Mouse (Mus musculus) midbrain, embryonic 13.5 days (tissue): ENCODE measurements around the gene Stpg4. TPM values are rescaled to one million over a fixed set of nuclear protein-coding genes. Genes with fewer than 3 reads are reported as not detected.
A peak's percentile ranks its signal among the peaks of the same experiment; 100 is the strongest.

Source experiments
- ATAC-seq: fragments of 200-750 bp; cut with Nextera tagmentation; 2 replicates; pipeline ENCODE4 v1.8.0; 2017; ENCODE audit warnings: mild to moderate bottlenecking, moderate TSS enrichment, moderate library complexity
- H3K27ac ChIP-seq: fragments of 300-500 bp; sonication (generic); 2 replicates; pipeline ENCODE4 v1.5.1; 2015; ENCODE audit warnings: inconsistent platforms, mild to moderate bottlenecking, moderate library complexity
- H3K27me3 ChIP-seq: fragments of 300-500 bp; sonication (generic); 2 replicates; pipeline ENCODE4 v1.6.1; 2015; ENCODE audit warnings: mild to moderate bottlenecking, inconsistent platforms
- H3K36me3 ChIP-seq: fragments of 300-500 bp; sonication (generic); 2 replicates; pipeline ENCODE4 v1.6.1; 2015; ENCODE audit warnings: mild to moderate bottlenecking, inconsistent platforms
- H3K4me1 ChIP-seq: fragments of 300-500 bp; sonication (generic); replicated peaks from 2 replicates; pipeline ENCODE4 v1.6.1; 2015; ENCODE audit warnings: inconsistent platforms
- H3K4me2 ChIP-seq: fragments of 300-500 bp; sonication (generic); replicated peaks from 2 replicates; pipeline ENCODE4 v1.6.1; 2015; ENCODE audit warnings: moderate library complexity, mild to moderate bottlenecking, inconsistent platforms
- H3K4me3 ChIP-seq: fragments of 300-500 bp; sonication (generic); replicated peaks from 2 replicates; pipeline ENCODE4 v1.5.1; 2015; ENCODE audit warnings: mild to moderate bottlenecking, inconsistent platforms
- H3K9ac ChIP-seq: fragments of 300-500 bp; sonication (generic); replicated peaks from 2 replicates; pipeline ENCODE4 v1.6.1; 2015; ENCODE audit warnings: mild to moderate bottlenecking, inconsistent platforms
- H3K9me3 ChIP-seq: fragments of 300-500 bp; sonication (generic); 2 replicates; pipeline ENCODE4 v1.6.1; 2016; ENCODE audit warnings: mild to moderate bottlenecking, inconsistent platforms
- WGBS: fragments of 180-500 bp; shearing (Covaris S2); methylation state at CpG from one replicate; pipeline ENCODE4 v1.1.7; 2015; 5-methylcytosine and 5-hydroxymethylcytosine counted together
- polyA plus RNA-seq: library from polyadenylated mRNA; unstranded; fragments of >200 nt; fragmentation: Nextera tagmentation; extraction: Ambion mirVana; gene quantifications from 2 replicates; pipeline ENCODE4 v1.2.1, GENCODE M21; 2015

Stpg4 gene
- polyA plus RNA-seq, 1 experiment from 2014 or later, result not detected

GRCm38 (mm10) chr17:87375941-87376511 is 51.5 kb downstream of the Stpg4 start:
- H3K4me2 ChIP-seq, result no peak overlapping the region
- 69% methylated on average over 10 of the region's 10 CpGs for WGBS
- no peak overlapping the region for H3K4me3 ChIP-seq
- H3K27me3 ChIP-seq, result no peaks in the 10 kb centered on the region
- H3K36me3 ChIP-seq, result no peaks in the 10 kb centered on the region
- ATAC-seq, result no peak
- no peak overlapping the region for H3K27ac ChIP-seq
- H3K4me1 ChIP-seq, result peaks cover 56% of the 10 kb centered on the region
- no peak overlapping the region for H3K9ac ChIP-seq
- H3K9me3 ChIP-seq, result no peaks in the 10 kb centered on the region

GRCm38 (mm10) chr17:87373327-87373726 is 54.2 kb downstream of the Stpg4 start:
- Histone ChIP-seq H3K4me2 (no peak overlapping the region), H3K9me3 (no peaks in the 10 kb centered on the region), H3K4me1 (peaks cover 58% of the 10 kb centered on the region), H3K36me3 (no peaks in the 10 kb centered on the region), H3K9ac (no peak overlapping the region), H3K4me3 (no peak overlapping the region), H3K27ac (no peak overlapping the region), H3K27me3 (no peaks in the 10 kb centered on the region)
- no peak for ATAC-seq
- WGBS, result 90% methylated on average over 9 of the region's 9 CpGs

- Histone ChIP-seq H3K27ac (peak overlapping the region; percentile 55), H3K4me1 (peaks cover 56% of the 10 kb centered on the region), H3K4me2 (no peak overlapping the region), H3K27me3 (no peaks in the 10 kb centered on the region), H3K9me3 (no peaks in the 10 kb centered on the region), H3K36me3 (no peaks in the 10 kb centered on the region), H3K9ac (no peak overlapping the region), H3K4me3 (no peak overlapping the region)
- 66% methylated on average over 7 of the region's 7 CpGs for WGBS
- no peak for ATAC-seq
These were observed 55.4 kb downstream of the Stpg4 start for GRCm38 (mm10) chr17:87372189-87372588.

DNA sequence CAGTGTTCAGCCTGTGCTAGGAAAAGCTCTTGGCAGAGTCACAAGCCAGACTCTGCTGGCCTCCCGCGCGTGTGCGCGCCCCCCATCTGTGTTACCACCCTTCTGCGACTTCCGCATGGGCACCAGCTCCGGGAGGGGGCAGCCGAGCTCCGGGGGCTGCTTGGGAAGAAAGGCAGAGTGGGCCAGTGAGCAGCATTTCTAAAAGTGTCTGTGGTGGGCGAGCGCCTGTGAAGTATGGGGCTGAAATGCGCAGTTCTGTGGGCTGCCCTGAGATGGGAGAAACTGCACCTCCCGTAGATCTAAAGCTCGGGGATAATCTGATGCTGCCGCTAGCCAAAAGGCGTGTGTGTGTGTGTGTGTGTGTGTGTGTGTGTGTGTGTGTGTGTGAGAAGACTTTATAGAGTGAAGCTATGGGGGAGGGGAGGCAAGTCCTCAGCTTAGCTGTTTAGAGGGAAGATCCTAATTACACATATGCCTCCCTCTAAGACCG is 58.2 kb downstream of the Stpg4 start:
- no peak overlapping the region for H3K4me2 ChIP-seq
- no peaks in the 10 kb centered on the region for H3K27me3 ChIP-seq
- no peak overlapping the region for H3K4me3 ChIP-seq
- ATAC-seq, result peak; percentile 17; the same call in 1 of the 2 replicates
- H3K9ac ChIP-seq, result 0 out of 2 replicates have a peak overlapping the region, but pooled peaks have one; percentile 41
- peaks cover 59% of the 10 kb centered on the region for H3K4me1 ChIP-seq
- WGBS, result 61% methylated on average over 18 of the region's 18 CpGs
- no peaks in the 10 kb centered on the region for H3K36me3 ChIP-seq
- H3K27ac ChIP-seq, result no peak overlapping the region
- H3K9me3 ChIP-seq, result no peaks in the 10 kb centered on the region

GRCm38 (mm10) chr17:87368481-87368880 is 59.1 kb downstream of the Stpg4 start:
- ATAC-seq, result no peak
- Histone ChIP-seq H3K4me3 (no peak overlapping the region), H3K27me3 (no peaks in the 10 kb centered on the region), H3K9ac (no peak overlapping the region), H3K27ac (no peak overlapping the region), H3K9me3 (no peaks in the 10 kb centered on the region), H3K4me2 (no peak overlapping the region), H3K4me1 (peaks cover 59% of the 10 kb centered on the region), H3K36me3 (no peaks in the 10 kb centered on the region)
- WGBS, result 93% methylated on average over 10 of the region's 10 CpGs

- Histone ChIP-seq H3K4me3 (no peak overlapping the region), H3K27ac (no peak overlapping the region), H3K27me3 (no peaks in the 10 kb centered on the region), H3K4me2 (no peak overlapping the region), H3K36me3 (no peaks in the 10 kb centered on the region), H3K9ac (no peak overlapping the region), H3K4me1 (peaks cover 56% of the 10 kb centered on the region), H3K9me3 (no peaks in the 10 kb centered on the region)
- ATAC-seq, result peak; percentile 21; the same call in 1 of the 2 replicates
- 54% methylated on average over 3 of the region's 3 CpGs for WGBS
These were observed 59.9 kb downstream of the Stpg4 start for GRCm38 (mm10) chr17:87367640-87368039.

DNA sequence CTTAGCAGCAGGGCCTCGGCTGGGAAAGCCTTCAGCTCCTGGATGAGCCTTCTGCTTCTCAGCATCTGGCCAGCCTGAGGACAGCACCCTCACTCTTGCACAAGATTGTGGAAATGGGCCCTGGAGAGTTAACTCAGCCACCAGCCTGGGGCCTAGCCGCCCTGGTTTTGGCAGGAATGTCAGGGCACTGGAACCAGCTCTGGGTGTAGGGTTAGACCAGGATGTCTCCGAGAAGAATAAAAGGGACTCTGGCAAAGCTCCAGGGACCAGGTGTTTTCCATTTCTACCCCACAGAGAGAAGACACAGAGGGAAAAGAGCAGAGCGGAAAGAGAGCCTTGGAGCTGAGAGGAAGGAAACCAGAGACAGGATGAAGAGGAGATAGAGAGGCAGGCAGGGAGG is 60.3 kb downstream of the Stpg4 start:
- H3K27me3 ChIP-seq, result no peaks in the 10 kb centered on the region
- H3K4me2 ChIP-seq, result no peak overlapping the region
- H3K9ac ChIP-seq, result no peak overlapping the region
- H3K4me1 ChIP-seq, result peaks cover 52% of the 10 kb centered on the region
- 43% methylated on average over 4 of the region's 4 CpGs for WGBS
- H3K27ac ChIP-seq, result no peak overlapping the region; the same call in 1 of the 2 replicates
- no peak overlapping the region for H3K4me3 ChIP-seq
- H3K9me3 ChIP-seq, result no peaks in the 10 kb centered on the region
- ATAC-seq, result no peak
- H3K36me3 ChIP-seq, result no peaks in the 10 kb centered on the region

GRCm38 (mm10) chr17:87366520-87366919 is 61.0 kb downstream of the Stpg4 start:
- Histone ChIP-seq H3K27ac (no peak overlapping the region), H3K4me1 (peaks cover 46% of the 10 kb centered on the region), H3K36me3 (no peaks in the 10 kb centered on the region), H3K9ac (no peak overlapping the region; the same call in 1 of the 2 replicates), H3K27me3 (no peaks in the 10 kb centered on the region), H3K4me2 (no peak overlapping the region), H3K9me3 (no peaks in the 10 kb centered on the region), H3K4me3 (no peak overlapping the region)
- WGBS, result 17% methylated on average over 2 of the region's 2 CpGs
- no peak for ATAC-seq

DNA sequence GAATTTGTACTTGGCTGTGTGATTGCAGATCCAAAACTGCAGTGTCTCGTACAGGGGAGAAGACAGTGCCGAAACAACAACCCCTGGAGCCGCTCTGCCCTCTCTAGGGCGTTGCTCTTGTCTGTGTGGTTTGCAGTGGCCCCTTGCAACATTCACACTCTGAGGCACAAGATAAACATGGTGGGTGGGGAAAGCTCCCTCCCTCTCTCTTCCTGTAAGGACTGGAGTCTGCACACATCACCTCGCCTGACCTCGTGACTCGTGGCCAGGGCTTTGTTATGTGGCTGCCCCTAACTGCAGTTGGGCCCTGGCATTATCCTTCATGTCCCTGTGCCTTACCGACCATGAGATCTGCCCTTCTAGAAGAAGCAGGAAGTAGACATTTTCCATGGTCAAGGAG is 62.3 kb downstream of the Stpg4 start:
- no peak for ATAC-seq
- WGBS, result 75% methylated on average over 8 of the region's 8 CpGs

DNA sequence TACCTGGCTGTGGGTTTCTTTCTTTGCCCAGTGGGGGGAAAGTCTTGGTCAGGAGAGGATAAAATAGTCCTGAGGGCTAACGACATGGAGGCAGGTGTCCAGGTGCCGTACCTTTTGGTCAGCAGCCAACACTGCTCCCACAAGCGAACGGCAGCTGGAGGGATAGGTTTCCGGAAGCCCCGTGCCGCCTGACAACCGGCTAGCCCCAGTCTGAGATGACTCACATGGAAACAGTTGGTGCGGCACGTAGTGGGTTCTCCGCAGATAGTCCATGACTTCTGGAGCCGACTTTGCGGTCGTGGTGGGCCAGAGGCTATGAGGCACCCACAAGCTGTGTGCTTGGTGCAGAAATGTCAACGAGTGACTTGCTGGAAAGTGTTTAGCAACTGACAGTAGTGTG is 63.4 kb downstream of the Stpg4 start:
- no peak overlapping the region for H3K4me3 ChIP-seq
- 94% methylated on average over 15 of the region's 15 CpGs for WGBS
- no peaks in the 10 kb centered on the region for H3K36me3 ChIP-seq
- H3K4me2 ChIP-seq, result no peak overlapping the region
- no peak for ATAC-seq
- H3K9ac ChIP-seq, result no peak overlapping the region
- peaks cover 38% of the 10 kb centered on the region for H3K4me1 ChIP-seq
- no peaks in the 10 kb centered on the region for H3K27me3 ChIP-seq
- H3K9me3 ChIP-seq, result no peaks in the 10 kb centered on the region
- H3K27ac ChIP-seq, result no peak overlapping the region

More for the DNA sequence above, 62.3 kb downstream of the Stpg4 start:
- H3K27ac ChIP-seq, result no peak overlapping the region
- H3K36me3 ChIP-seq, result no peaks in the 10 kb centered on the region
- no peak overlapping the region for H3K4me3 ChIP-seq
- H3K9ac ChIP-seq, result no peak overlapping the region
- no peak overlapping the region for H3K4me2 ChIP-seq
- peaks cover 50% of the 10 kb centered on the region for H3K4me1 ChIP-seq
- no peaks in the 10 kb centered on the region for H3K27me3 ChIP-seq
- no peaks in the 10 kb centered on the region for H3K9me3 ChIP-seq

GRCm38 (mm10) chr17:87361132-87361531 is 66.4 kb downstream of the Stpg4 start:
- H3K9me3 ChIP-seq, result no peaks in the 10 kb centered on the region
- H3K4me2 ChIP-seq, result no peak overlapping the region
- WGBS, result 28% methylated on average over 3 of the region's 3 CpGs
- no peak overlapping the region for H3K27ac ChIP-seq
- H3K27me3 ChIP-seq, result no peaks in the 10 kb centered on the region
- no peak for ATAC-seq
- no peak overlapping the region for H3K9ac ChIP-seq
- no peak overlapping the region for H3K4me3 ChIP-seq
- peaks cover 10% of the 10 kb centered on the region for H3K4me1 ChIP-seq
- no peaks in the 10 kb centered on the region for H3K36me3 ChIP-seq

GRCm38 (mm10) chr17:87357506-87357905 is 70.0 kb downstream of the Stpg4 start:
- Histone ChIP-seq H3K27me3 (no peaks in the 10 kb centered on the region), H3K4me1 (peaks cover 24% of the 10 kb centered on the region), H3K4me2 (no peak overlapping the region), H3K9ac (no peak overlapping the region), H3K4me3 (no peak overlapping the region), H3K27ac (no peak overlapping the region), H3K36me3 (no peaks in the 10 kb centered on the region), H3K9me3 (no peaks in the 10 kb centered on the region)
- ATAC-seq, result no peak
- 84% methylated on average over 9 of the region's 9 CpGs for WGBS

DNA sequence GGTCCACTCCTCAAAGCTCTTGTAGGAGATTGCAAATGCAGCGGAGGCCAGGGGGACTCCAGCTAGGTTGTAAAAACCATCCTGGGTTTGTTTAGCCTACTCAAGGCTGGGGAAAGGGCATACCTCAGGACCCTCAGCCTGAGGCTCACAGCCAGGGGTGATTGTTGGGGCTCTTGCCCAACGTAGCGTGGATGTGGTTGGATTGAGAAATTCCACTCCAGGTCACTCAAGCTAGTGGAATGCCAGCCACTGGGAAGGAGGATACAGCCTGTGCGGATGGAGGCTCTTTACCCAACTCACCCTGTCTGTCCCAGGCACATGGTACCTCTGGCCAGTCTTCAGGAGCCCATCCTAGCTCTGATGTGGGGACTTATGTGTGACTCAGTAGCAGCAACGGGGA is 71.3 kb downstream of the Stpg4 start:
- no peaks in the 10 kb centered on the region for H3K36me3 ChIP-seq
- no peaks in the 10 kb centered on the region for H3K27me3 ChIP-seq
- ATAC-seq, result no peak

More for the DNA sequence above, 71.3 kb downstream of the Stpg4 start:
- no peak overlapping the region for H3K9ac ChIP-seq
- no peak overlapping the region for H3K27ac ChIP-seq
- WGBS, result 85% methylated on average over 5 of the region's 5 CpGs
- H3K9me3 ChIP-seq, result no peaks in the 10 kb centered on the region
- peaks cover 33% of the 10 kb centered on the region for H3K4me1 ChIP-seq
- H3K4me2 ChIP-seq, result no peak overlapping the region
- no peak overlapping the region for H3K4me3 ChIP-seq
